Mouse (Mus musculus): ENCODE measurements around the gene Toe1. TPM values are rescaled to one million over a fixed set of nuclear protein-coding genes. Genes with fewer than 3 reads are reported as not detected.
A peak's percentile ranks its signal among the peaks of the same experiment; 100 is the strongest.

Toe1 gene
- polyA plus RNA-seq, 1 experiment = 23.4 TPM

DNA sequence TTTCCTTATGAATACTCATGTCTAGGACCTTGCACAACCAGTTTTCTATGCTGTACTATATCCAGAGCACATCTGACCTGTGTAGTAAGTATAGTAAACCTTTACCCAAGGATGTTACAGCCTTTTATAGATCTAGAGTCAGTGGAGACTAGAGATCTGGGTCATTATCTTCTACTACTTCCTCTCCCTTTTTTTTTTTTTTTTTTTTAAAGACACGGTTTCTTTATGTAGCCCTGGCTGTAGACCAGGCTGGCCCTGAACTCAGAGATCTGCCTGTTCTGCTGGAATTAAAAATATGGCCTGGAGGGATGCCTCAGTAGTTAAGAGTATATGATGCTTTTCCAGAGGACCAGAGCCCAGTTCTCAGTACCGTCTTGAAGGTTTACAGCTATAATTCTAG, 45.5 kb downstream of the Toe1 start:
- no peaks in the 10 kb centered on the region for H3K27me3 ChIP-seq (ENCODE audit: control insufficient read depth, insufficient read depth, insufficient read length)
- H3K4me3 ChIP-seq (ENCODE audit: insufficient read depth, poor library complexity, severe bottlenecking) = no peak overlapping the region
- no peak overlapping the region for H3ac ChIP-seq (ENCODE audit: control insufficient read depth, insufficient read length, low read depth)
- H3K79me3 ChIP-seq (ENCODE audit: low read depth) = no peaks in the 10 kb centered on the region
- H3K79me2 ChIP-seq (ENCODE audit: control insufficient read depth, insufficient read depth) = no peaks in the 10 kb centered on the region
- TF ChIP-seq MYOD1 (IDR thresholded peaks at IDR 0.05; ENCODE audit: control insufficient read depth, insufficient read length, low read depth) = no peak
- TF ChIP-seq MYOG (IDR thresholded peaks at IDR 0.05; ENCODE audit: control insufficient read depth, extremely low read depth, insufficient read length) = no peak
- TF ChIP-seq CEBPB (IDR thresholded peaks at IDR 0.05; ENCODE audit: low read depth) = no peak
- no peak for TF ChIP-seq MAX (IDR thresholded peaks at IDR 0.05)
- TF ChIP-seq FOSL1 (IDR thresholded peaks at IDR 0.05; ENCODE audit: insufficient read depth, low read length, poor library complexity, severe bottlenecking) = no peak
- no peak for TF ChIP-seq CTCF (IDR thresholded peaks at IDR 0.05; ENCODE audit: control insufficient read depth, insufficient read depth, insufficient read length)
- TF ChIP-seq USF1 (IDR thresholded peaks at IDR 0.05; ENCODE audit: low read depth) = no peak
- H3K36me3 ChIP-seq (ENCODE audit: control insufficient read depth, insufficient read depth) = peaks cover 6% of the 10 kb centered on the region

DNA sequence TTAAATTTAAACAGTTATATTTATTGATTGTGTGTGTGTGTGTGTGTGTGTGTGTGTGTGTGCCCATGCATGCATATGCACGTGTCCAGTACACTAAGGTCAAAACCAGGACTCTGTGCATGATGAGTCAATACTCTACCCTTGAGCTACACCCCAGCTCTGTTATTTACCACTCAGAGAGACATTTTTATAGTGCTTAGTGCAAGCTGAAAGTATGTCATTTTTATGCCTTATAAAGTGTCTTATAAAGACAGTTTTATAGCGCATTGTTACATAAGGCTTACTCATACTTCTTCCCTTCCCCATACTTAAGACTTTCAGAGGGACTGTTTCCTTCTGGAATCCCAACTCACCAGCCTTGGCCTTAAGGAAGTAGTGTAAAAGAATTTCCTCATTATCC, 57.7 kb downstream of the Toe1 start:
- Histone ChIP-seq H3K79me2 (ENCODE audit: control insufficient read depth, insufficient read depth) (peaks cover 5% of the 10 kb centered on the region), H3K36me3 (ENCODE audit: control insufficient read depth, insufficient read depth) (peaks cover 12% of the 10 kb centered on the region), H3K4me3 (ENCODE audit: insufficient read depth, poor library complexity, severe bottlenecking) (no peak overlapping the region), H3ac (ENCODE audit: control insufficient read depth, insufficient read length, low read depth) (no peak overlapping the region), H3K27me3 (ENCODE audit: control insufficient read depth, insufficient read depth, insufficient read length) (no peaks in the 10 kb centered on the region), H3K79me3 (ENCODE audit: low read depth) (no peaks in the 10 kb centered on the region)
- TF ChIP-seq CEBPB (IDR thresholded peaks at IDR 0.05; ENCODE audit: low read depth) (no peak), MYOG (IDR thresholded peaks at IDR 0.05; ENCODE audit: control insufficient read depth, extremely low read depth, insufficient read length) (no peak), MYOD1 (IDR thresholded peaks at IDR 0.05; ENCODE audit: control insufficient read depth, insufficient read length, low read depth) (no peak), USF1 (IDR thresholded peaks at IDR 0.05; ENCODE audit: low read depth) (peak; percentile 49), MAX (IDR thresholded peaks at IDR 0.05) (peak; percentile 78), FOSL1 (IDR thresholded peaks at IDR 0.05; ENCODE audit: insufficient read depth, low read length, poor library complexity, severe bottlenecking) (peak; percentile 29), CTCF (IDR thresholded peaks at IDR 0.05; ENCODE audit: control insufficient read depth, insufficient read depth, insufficient read length) (no peak)

Other genes starting within 250 kb of the Toe1 start
- gene Gpbp1l1, start 250.0 kb downstream of the Toe1 start, polyA plus RNA-seq (2012; fragmentation: generic; extraction: Trizol) = 13.0 TPM
- gene Ccdc17, start 211.0 kb downstream of the Toe1 start, polyA plus RNA-seq (2012; fragmentation: generic; extraction: Trizol) = 0.20 TPM
- 79.1 TPM for gene Nasp, start 179.7 kb downstream of the Toe1 start, polyA plus RNA-seq (2012; fragmentation: generic; extraction: Trizol)
- gene Akr1a1, start 156.0 kb downstream of the Toe1 start, polyA plus RNA-seq (2012; fragmentation: generic; extraction: Trizol) = 737 TPM
- gene Prdx1, start 122.1 kb downstream of the Toe1 start, polyA plus RNA-seq (2012; fragmentation: generic; extraction: Trizol) = 459 TPM
- gene Mmachc, start 99.2 kb downstream of the Toe1 start, polyA plus RNA-seq (2012; fragmentation: generic; extraction: Trizol) = 12.5 TPM
- 22.0 TPM for gene Ccdc163, start 99.1 kb downstream of the Toe1 start, polyA plus RNA-seq (2012; fragmentation: generic; extraction: Trizol)
- 12.0 TPM for gene Tesk2, start 86.7 kb downstream of the Toe1 start, polyA plus RNA-seq (2012; fragmentation: generic; extraction: Trizol)
- 6.3 TPM for gene Mutyh, start 83 bp upstream of the Toe1 start, polyA plus RNA-seq (2012; fragmentation: generic; extraction: Trizol)
- 3.8 TPM for gene Hpdl, start 14.1 kb upstream of the Toe1 start, polyA plus RNA-seq (2012; fragmentation: generic; extraction: Trizol)
- 0.01 TPM for gene Zswim5, start 69.7 kb upstream of the Toe1 start, polyA plus RNA-seq (2012; fragmentation: generic; extraction: Trizol)
- gene Urod, start 186.8 kb upstream of the Toe1 start, polyA plus RNA-seq (2012; fragmentation: generic; extraction: Trizol) = 50.7 TPM
- 13.3 TPM for gene Hectd3, start 187.7 kb upstream of the Toe1 start, polyA plus RNA-seq (2012; fragmentation: generic; extraction: Trizol)
- gene Eif2b3, start 211.8 kb upstream of the Toe1 start, polyA plus RNA-seq (2012; fragmentation: generic; extraction: Trizol) = 41.6 TPM